8 mouse cellular contexts compared by ENCODE assay signal in the genomic region with DNA sequence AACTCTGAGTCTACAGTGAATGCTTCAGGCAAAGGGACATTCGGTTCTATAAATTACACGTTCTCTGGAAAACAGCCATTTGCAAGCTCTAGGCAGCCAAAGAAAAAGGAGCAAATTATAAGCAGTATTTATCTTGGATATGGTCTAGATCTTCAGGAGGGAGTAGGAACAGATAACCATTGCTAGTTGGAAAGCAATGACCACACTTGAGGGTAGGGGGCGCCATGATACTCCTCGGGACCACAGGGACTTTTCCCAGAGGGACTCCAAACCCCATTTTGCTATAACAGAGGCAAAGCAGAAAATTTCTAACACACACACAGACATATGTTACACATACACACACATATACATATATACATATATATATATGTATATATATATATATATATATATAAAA. TPM values are rescaled to one million over a fixed set of nuclear protein-coding genes. Genes with fewer than 3 reads are reported as not detected.
A peak's percentile ranks its signal among the peaks of the same experiment; 100 is the strongest.
DNase-seq lines count a peak whose midpoint lies in the region; ATAC-seq and TF ChIP-seq lines count a peak whose summit lies in the region.

No protein-coding gene starts in this region.

- no peak for ATAC-seq in stomach, embryonic 16.5 days (ENCODE audit: insufficient read depth, low FRiP score)

- intact Hi-C loops in left cerebral cortex, adult 2 months (cut with DNase I): no loop called here

- no peaks in the 10 kb centered on the region; the same call in 1 of the 2 replicates for H3K4me1 ChIP-seq in bone marrow, adult 2 months (ENCODE audit: control insufficient read depth, insufficient read depth, low read length)
- peaks cover 53% of the 10 kb centered on the region for H3K4me1 ChIP-seq in stomach, embryonic 16.5 days (ENCODE audit: control insufficient read depth, insufficient read depth, low read length)

- H3K36me3 ChIP-seq in stomach, embryonic 16.5 days (ENCODE audit: control insufficient read depth, insufficient read depth, low read length): no peaks in the 10 kb centered on the region

- H3K27me3 ChIP-seq in stomach, embryonic 16.5 days (ENCODE audit: control insufficient read depth, insufficient read depth, low read length): no peaks in the 10 kb centered on the region

- peak overlapping the region; percentile 34 for H3K9ac ChIP-seq in stomach, embryonic 16.5 days (ENCODE audit: low read length)

- TF ChIP-seq POLR2A in bone marrow, adult 2 months (IDR thresholded peaks at IDR 0.05; ENCODE audit: borderline replicate concordance, control insufficient read depth, low read depth, low read length): no peak

- H3K9me3 ChIP-seq in stomach, embryonic 16.5 days (replicated peaks; ENCODE audit: control insufficient read depth, low read length): no peaks in the 10 kb centered on the region

- TF ChIP-seq CTCF in left cerebral cortex, adult 2 months (IDR thresholded peaks at IDR 0.05): peak; percentile 38
- peak; percentile 45 for TF ChIP-seq CTCF in bone marrow, adult 2 months (IDR thresholded peaks at IDR 0.05; ENCODE audit: control insufficient read depth, insufficient read depth, low read length)

- DNase-seq in adrenal gland, adult 2 months: peak; percentile 17
- no peak for DNase-seq in adrenal gland, adult 8-10 months
- no peak for DNase-seq in left cerebral cortex, adult 2 months (ENCODE audit: extremely low spot score in 1 of 2, low spot score in 2 of 2)
- no peak for DNase-seq in left cerebral cortex, adult 8-10 months (ENCODE audit: low spot score in 2 of 2)
- DNase-seq in kidney, postnatal 14 days: peak; percentile 47
- DNase-seq in layer of hippocampus, adult 8-10 months (ENCODE audit: low spot score in 2 of 2): no peak

- peak overlapping the region; percentile 48 for H3K4me2 ChIP-seq in stomach, embryonic 16.5 days (ENCODE audit: low read depth, low read length)

- no peak overlapping the region for H3K4me3 ChIP-seq in left cerebral cortex, adult 2 months
- H3K4me3 ChIP-seq in bone marrow, adult 2 months (replicated peaks; ENCODE audit: control insufficient read depth, low read depth, low read length): no peak overlapping the region
- H3K4me3 ChIP-seq in stomach, embryonic 16.5 days (replicated peaks; ENCODE audit: low read length): peak overlapping the region; percentile 36

- 48% methylated on average over 4 of the region's 4 CpGs for WGBS in bone marrow, adult 2 months
- WGBS in stomach, embryonic 16.5 days: 28% methylated on average over 4 of the region's 4 CpGs

- H3K27ac ChIP-seq in left cerebral cortex, adult 2 months: no peak overlapping the region
- H3K27ac ChIP-seq in bone marrow, adult 2 months (ENCODE audit: control insufficient read depth, insufficient read depth, low read depth, low read length, poor library complexity): no peak overlapping the region
- peak overlapping the region; percentile 78 for H3K27ac ChIP-seq in stomach, embryonic 16.5 days (ENCODE audit: low read length)

RNA-seq across cellular contexts. Expression of gene Egln3, which starts 3.5 kb away (rescaled TPM):
- total RNA-seq in adrenal gland, adult 2 months (2021): 1 to 10 TPM; 5.2 to 7.9 TPM
- polyA plus RNA-seq in adrenal gland, adult 2 months (2012; rRNA removed): 2.1 and 4.9 TPM in 2 replicates
- total RNA-seq in adrenal gland, adult 8-10 months (2022): 1 to 10 TPM; 3.6 to 8.9 (median 5.1) TPM
- total RNA-seq in left cerebral cortex, adult 2 months (2021): 10 to 100 TPM; 10.1 to 11.5 TPM
- 10 to 100 TPM in 1 of 4 experiments, 1 to 10 TPM in 3; 8.8 to 10.8 (median 9.7) TPM for total RNA-seq in left cerebral cortex, adult 8-10 months (2022)
- polyA plus RNA-seq in bone marrow, adult 2 months (2011; ENCODE audit: insufficient read depth, insufficient read length, low replicate concordance, missing spikeins): 0.72 and 1.9 TPM in 2 replicates
- polyA plus RNA-seq in stomach, embryonic 16.5 days (2015; fragmentation: Nextera tagmentation; extraction: Ambion mirVana): 59.8 and 64.7 TPM in 2 replicates
- 1 to 10 TPM; 4.4 to 7.1 (median 5.3) TPM for total RNA-seq in layer of hippocampus, adult 8-10 months (2022)

Comparison
In these comparisons a context has a peak if more than half of its experiments do, and no peak if none do; other contexts are left out.
1. DNase-seq: peak in adrenal gland, adult 2 months (single experiment) and kidney, postnatal 14 days (single experiment); none in adrenal gland, adult 8-10 months (single experiment), left cerebral cortex, adult 2 months (0 of 2), left cerebral cortex, adult 8-10 months (0 of 2) and layer of hippocampus, adult 8-10 months (0 of 2).